Comparison of ENCODE assay signal across 9 mouse cellular contexts in the genomic region with DNA sequence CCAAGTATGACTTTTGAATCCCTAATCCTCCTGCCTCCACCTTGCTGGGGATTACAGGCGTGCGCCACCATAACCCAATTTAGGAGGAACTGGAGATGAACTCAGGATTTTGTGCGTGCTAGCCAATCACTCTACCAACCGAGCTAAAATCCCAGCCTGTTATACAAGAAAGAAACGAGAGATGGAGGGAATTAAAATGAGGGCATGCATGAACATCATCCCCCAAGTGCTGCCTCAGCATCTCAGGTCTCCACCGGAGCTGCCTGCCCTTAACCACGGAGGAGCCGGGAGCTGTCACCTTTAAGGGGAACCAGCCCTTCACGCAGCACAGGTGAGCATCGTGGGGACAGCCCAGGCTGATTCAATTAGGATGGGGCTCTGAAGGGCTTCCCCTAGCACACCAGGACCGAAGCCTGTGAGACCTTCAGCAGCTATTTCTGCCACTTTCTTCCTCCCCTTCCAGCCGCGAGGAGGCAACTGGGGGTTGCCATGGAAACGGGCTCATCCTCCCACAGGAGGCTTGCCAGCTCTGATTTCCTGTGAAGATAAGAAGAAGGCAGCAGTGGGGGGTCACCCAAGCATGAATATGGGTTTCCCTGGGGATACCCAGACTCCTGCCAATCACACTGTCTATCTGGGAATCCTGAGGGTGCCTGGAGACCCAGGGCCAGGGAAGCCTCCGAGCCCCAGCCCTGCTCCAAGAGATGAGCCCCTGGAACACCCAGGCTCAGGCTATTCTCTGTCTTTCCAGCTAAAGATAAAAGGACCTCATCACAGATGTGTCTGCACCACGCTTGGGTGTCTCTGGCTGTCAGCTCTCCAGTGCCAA. TPM values are rescaled to one million over a fixed set of nuclear protein-coding genes. Genes with fewer than 3 reads are reported as not detected.
DNase-seq lines count a peak whose midpoint lies in the region; ATAC-seq lines count a peak whose summit lies in the region.
"Had no signal": no experiment of that assay in that cellular context is flagged by ENCODE, and none has a peak within 500 bp of the region (broad histone marks: within the 10 kb centered on the region; RNA-seq: fewer than 3 reads in every experiment).

No protein-coding gene starts in this region.

- no peak overlapping the region for H3K27ac ChIP-seq in midbrain, embryonic 11.5 days (ENCODE audit: low read depth, low read length)
- no peak overlapping the region for H3K27ac ChIP-seq in heart, embryonic 10.5 days
- H3K27ac ChIP-seq: heart, embryonic 15.5 days had no signal

- H3K9ac ChIP-seq in midbrain, embryonic 11.5 days (ENCODE audit: low read length): no peak overlapping the region
- H3K9ac ChIP-seq: heart, embryonic 15.5 days had no signal

- peak; percentile 33 to 57 for DNase-seq in adrenal gland, postnatal 36 days
- DNase-seq in kidney, postnatal 14 days: peak; percentile 61
- DNase-seq in midbrain, embryonic 11.5 days (ENCODE audit: low spot score, missing footprints): peak; percentile 92
- DNase-seq in thymus, postnatal 14 days: peak; percentile 34
- no peak for DNase-seq in urinary bladder, postnatal 10 days (ENCODE audit: low spot score)
- no peak for DNase-seq in urinary bladder, postnatal 25 days (ENCODE audit: low spot score)
- no peak for DNase-seq in heart, embryonic 10.5 days (ENCODE audit: low spot score)

- H3K27me3 ChIP-seq in midbrain, embryonic 11.5 days (ENCODE audit: control insufficient read depth, insufficient read depth, low read length): no peaks in the 10 kb centered on the region
- H3K27me3 ChIP-seq in heart, embryonic 10.5 days (ENCODE audit: insufficient read depth, poor library complexity, severe bottlenecking): 0 out of 2 replicates have a peak, but pooled peaks cover 5% of the 10 kb centered on the region

- H3K36me3 ChIP-seq in midbrain, embryonic 11.5 days (ENCODE audit: control insufficient read depth, insufficient read depth, low read length): no peaks in the 10 kb centered on the region
- H3K36me3 ChIP-seq in heart, embryonic 10.5 days: peaks cover 16% of the 10 kb centered on the region
- H3K36me3 ChIP-seq: heart, embryonic 15.5 days had no signal

- H3K4me1 ChIP-seq in midbrain, embryonic 11.5 days (ENCODE audit: control insufficient read depth, insufficient read depth, low read length): peaks cover 13% of the 10 kb centered on the region
- peaks cover 14% of the 10 kb centered on the region for H3K4me1 ChIP-seq in heart, embryonic 10.5 days
- H3K4me1 ChIP-seq: heart, embryonic 15.5 days had no signal

- no peak overlapping the region for H3K4me3 ChIP-seq in midbrain, embryonic 11.5 days (ENCODE audit: low read depth, low read length)
- no peak overlapping the region for H3K4me3 ChIP-seq in heart, embryonic 10.5 days
- H3K4me3 ChIP-seq: heart, embryonic 15.5 days had no signal

- no peaks in the 10 kb centered on the region for H3K9me3 ChIP-seq in midbrain, embryonic 11.5 days (ENCODE audit: control insufficient read depth, low read length)
- H3K9me3 ChIP-seq in heart, embryonic 10.5 days: no peaks in the 10 kb centered on the region
- H3K9me3 ChIP-seq: heart, embryonic 15.5 days had no signal

- 23% methylated on average over 16 of the region's 16 CpGs for WGBS in midbrain, embryonic 11.5 days
- WGBS in heart, embryonic 10.5 days: 36% methylated on average over 16 of the region's 16 CpGs

- ATAC-seq in erythroid progenitor cell, adult 5-6 weeks (replicated peaks; ENCODE audit: low FRiP score, poor library complexity, severe bottlenecking): 0 out of 2 replicates have a peak, but pooled peaks have one; percentile 11
- peak; percentile 64; the same call in 1 of the 2 replicates for ATAC-seq in midbrain, embryonic 11.5 days (ENCODE audit: low FRiP score)

- H3K4me2 ChIP-seq in midbrain, embryonic 11.5 days: no peak overlapping the region
- H3K4me2 ChIP-seq: heart, embryonic 15.5 days had no signal

RNA-seq across cellular contexts. Expression of a gene that starts 11.7 kb away (rescaled TPM):
- total RNA-seq in adrenal gland, postnatal 36 days (2021): 10 to 100 TPM; 13.7 to 20.7 TPM
- total RNA-seq in erythroid progenitor cell, adult 5-6 weeks (2015; ENCODE audit: low replicate concordance): not detected in 2 replicates
- not detected in 2 replicates for total RNA-seq in erythroid progenitor cell, adult 5-6 weeks (2017; ENCODE audit: low replicate concordance)
- polyA plus RNA-seq in midbrain, embryonic 11.5 days (2014; fragmentation: Nextera tagmentation; extraction: Ambion mirVana): 0.75 and 0.96 TPM in 2 replicates
- polyA plus RNA-seq in heart, embryonic 10.5 days (2016; fragmentation: Nextera tagmentation; extraction: Ambion mirVana): 0.16 and 0.21 TPM in 2 replicates

RNA-seq across cellular contexts. Expression of a gene that starts 38.7 kb away (rescaled TPM):
- total RNA-seq in adrenal gland, postnatal 36 days (2021): 10 to 100 TPM; 24.7 to 31.7 TPM
- total RNA-seq in erythroid progenitor cell, adult 5-6 weeks (2015; ENCODE audit: low replicate concordance): not detected in 2 replicates
- not detected in 2 replicates for total RNA-seq in erythroid progenitor cell, adult 5-6 weeks (2017; ENCODE audit: low replicate concordance)
- polyA plus RNA-seq in midbrain, embryonic 11.5 days (2014; fragmentation: Nextera tagmentation; extraction: Ambion mirVana): 9.4 and 11.2 TPM in 2 replicates
- 16.3 and 21.4 TPM in 2 replicates for polyA plus RNA-seq in heart, embryonic 10.5 days (2016; fragmentation: Nextera tagmentation; extraction: Ambion mirVana)

Comparison
In these comparisons a context has a peak if more than half of its experiments do, and no peak if none do; other contexts are left out.
1. DNase-seq: peak in adrenal gland, postnatal 36 days (2 of 2), kidney, postnatal 14 days (single experiment), midbrain, embryonic 11.5 days (single experiment) and thymus, postnatal 14 days (single experiment); none in urinary bladder, postnatal 10 days (single experiment), urinary bladder, postnatal 25 days (single experiment) and heart, embryonic 10.5 days (single experiment).
2. RNA of a gene that starts 11.7 kb away (total RNA-seq): 13.7 to 20.7 TPM in adrenal gland, postnatal 36 days; not detected in erythroid progenitor cell, adult 5-6 weeks; every median in the first group is over 10 times any median in the second.
3. RNA of a gene that starts 38.7 kb away (total RNA-seq): 24.7 to 31.7 TPM in adrenal gland, postnatal 36 days; not detected in erythroid progenitor cell, adult 5-6 weeks; every median in the first group is over 10 times any median in the second.